Mouse (Mus musculus): ENCODE measurements at regions not wholly inside any gene's neighbourhood (a gene's known extent, or its start where the extent isn't known, plus 50 kb on each side); places are given as distances from the start of the nearest gene placed in this dataset.

DNA sequence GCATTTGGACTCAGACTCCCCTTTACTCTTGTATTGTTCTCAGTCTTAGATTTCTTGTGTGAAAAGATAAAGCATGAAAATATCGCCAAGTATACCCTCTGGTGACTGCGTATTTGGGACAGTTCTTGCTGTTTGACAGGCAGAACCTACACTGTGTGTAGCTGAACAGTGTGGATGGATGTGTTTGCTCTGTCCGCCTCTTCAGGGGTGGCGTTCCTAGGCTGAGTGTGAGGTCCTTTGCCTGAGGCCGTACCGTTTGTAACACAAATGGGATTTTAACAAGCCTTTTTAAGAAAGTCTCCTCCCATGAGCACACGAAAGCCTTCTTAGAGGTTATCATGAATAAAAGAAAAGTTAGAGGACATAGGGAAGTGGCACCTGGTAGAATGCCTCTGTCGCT lies 153.3 kb upstream of the Dnajc19 start:
- no peak for DNase-seq (ENCODE audit: low spot score in 2 of 2)

DNA sequence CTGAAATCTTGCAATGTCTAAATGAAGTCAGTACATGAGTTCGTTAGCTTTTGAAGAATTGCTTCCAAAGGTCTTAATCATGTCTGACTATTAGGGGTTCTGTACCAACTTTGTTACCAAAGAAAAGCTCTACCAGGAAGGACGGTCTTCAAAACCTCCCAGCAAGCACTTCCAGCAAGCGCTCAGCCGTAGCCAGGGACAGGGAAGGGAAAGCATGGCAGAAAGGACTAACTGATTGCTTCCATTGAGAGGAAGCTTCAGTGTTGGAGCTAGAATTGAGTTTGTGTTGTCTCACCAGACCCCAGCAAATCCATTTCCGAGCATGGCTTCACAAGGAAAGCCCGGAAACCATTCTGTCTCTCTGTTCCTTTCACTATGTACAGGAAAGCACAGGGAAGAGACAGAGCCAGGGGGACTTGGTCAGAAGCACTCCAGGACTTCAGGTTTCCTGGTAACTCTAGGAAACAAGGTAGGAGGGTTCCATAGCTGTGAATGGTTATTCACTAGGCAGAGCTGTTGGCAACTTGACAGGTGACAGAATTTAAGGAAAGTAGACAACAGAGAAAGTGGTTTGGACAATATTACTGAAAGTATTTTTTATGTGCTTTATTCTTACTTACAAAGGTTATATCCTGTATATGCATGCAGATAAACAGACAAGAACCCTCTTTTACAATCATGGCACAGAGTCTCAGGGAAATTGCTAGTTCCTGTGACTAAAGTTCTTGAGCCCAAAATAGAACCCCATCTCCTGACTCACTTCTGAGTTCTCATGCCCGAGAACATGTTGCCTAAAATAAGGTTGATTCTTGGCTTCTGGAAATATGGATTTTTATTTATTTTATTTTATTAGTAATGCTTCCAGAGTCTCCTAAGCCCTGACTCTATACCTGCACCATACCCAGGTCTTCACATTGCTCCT lies 151.5 kb upstream of the Dnajc19 start:
- no peak for DNase-seq (ENCODE audit: low spot score in 2 of 2)

DNA sequence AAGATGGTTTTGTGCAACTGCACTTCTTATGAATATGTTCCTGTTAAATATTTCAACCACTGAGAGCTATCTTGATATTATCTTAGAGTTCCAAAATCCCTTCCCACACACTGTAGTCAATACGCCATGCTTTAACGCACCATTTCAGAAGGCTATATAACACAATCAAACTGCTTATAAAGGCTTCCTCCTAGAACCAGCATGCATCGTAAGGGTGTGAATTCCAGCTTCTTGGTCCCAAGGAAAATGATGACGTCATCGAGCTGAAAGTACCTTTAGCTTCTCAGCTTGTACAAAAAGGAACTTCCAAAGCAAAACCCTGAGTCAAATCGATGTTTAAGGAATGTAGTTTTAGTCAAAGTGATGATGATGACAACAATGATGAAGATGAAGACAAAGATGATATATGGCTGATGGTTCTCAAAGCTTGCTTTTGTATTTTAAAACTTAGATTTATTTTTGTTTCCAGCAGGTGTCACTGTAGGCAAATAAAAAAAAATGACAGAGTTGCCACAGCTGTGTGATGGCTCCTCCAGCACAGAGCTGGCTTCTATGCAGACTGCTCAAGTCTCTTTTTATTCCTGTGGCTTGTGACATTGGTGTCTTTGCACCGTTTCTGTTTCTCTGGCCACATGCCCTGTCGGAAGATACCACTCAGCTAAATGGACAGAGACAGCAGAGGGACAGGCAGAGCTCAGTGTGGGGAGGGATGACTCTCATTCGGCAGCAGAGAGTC lies 150.6 kb upstream of the Dnajc19 start:
- no peak for DNase-seq (ENCODE audit: low spot score in 2 of 2)

DNA sequence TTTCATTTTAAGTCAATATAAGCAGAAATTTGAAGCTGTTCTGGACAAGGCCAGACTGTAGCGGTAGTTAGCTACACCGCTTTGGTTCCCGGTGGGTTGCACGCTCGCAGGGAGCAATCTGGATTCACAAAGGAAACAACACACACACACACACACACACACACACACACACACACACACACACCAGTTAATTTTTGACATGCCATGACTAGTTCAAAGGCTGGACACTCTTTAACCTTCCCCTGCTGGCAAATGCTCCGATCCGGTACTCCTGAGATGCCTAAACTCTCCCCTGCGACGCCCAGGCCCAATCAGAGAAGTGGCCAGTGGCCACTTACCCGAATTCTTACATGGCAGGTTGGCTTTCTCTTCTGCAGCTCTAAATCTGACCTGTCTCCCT lies 141.2 kb upstream of the Dnajc19 start:
- no peak for DNase-seq (ENCODE audit: low spot score in 2 of 2)

DNA sequence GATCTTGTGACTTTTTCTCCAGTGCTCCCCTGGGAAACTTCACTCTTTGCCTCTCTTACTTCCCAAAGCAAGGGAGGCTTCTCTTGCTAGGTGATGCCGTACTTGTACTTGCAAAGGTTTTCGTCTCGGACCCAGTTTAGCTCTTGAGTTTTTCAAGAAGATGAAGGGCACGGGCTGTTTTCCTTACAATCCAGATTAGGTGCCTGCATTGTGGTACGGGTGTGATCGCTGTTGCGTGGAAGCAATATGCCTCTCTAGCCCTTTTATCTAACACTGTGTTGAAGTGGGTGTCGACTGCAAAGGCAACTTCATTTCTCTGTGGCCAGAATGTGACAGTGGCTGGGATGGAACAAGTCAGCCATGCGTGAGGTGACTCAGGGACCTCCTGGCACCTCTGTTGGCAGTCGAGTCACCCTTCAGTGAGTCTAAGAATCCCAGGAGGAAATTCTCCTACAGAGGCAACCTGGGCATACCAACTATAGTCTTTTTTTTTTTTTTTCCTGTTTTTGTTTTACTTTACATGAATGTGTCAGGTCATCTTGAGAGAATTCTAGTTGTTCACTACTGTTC lies 138.7 kb upstream of the Dnajc19 start:
- no peak for DNase-seq (ENCODE audit: low spot score in 2 of 2)

DNA sequence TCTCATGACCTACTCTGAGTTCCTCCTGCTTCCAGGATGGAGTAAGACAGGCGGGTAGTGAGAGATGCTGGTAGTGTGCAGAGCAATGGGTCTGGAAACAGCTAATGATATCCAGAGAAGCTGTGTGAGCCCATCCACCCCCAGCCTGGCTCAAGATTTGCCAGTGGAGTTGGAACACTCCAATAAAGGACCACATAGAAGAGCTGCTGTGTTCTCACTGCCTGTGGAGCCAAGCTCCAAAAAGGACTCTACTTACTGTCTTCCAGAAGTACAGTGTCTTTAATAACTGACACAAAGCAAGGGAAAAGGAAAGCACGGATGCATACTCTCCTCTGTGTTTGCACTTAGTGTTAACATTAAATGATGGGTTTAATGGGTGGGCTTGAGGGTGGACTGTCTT lies 138.0 kb upstream of the Dnajc19 start:
- no peak for DNase-seq (ENCODE audit: low spot score in 2 of 2)

DNA sequence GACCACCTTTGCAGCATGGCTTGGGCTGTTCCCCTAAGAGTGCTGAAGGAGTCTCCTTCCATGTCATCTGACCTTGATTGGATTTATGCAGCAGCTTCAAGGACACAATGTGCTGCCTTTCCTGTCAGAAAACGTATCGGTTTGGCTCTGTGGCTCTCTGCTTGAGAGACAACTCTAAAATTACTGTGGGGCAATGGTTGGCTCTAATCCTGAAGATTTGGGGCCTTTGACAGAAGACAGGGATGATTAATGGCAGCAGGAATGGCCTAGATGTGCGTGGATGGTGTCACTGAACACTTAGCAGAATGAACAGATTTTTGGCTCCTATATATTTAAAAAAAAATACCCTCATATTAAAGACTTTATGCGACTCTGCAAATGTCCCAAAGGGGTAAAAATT lies 136.8 kb upstream of the Dnajc19 start:
- DNase-seq (ENCODE audit: low spot score in 2 of 2) = no peak

DNA sequence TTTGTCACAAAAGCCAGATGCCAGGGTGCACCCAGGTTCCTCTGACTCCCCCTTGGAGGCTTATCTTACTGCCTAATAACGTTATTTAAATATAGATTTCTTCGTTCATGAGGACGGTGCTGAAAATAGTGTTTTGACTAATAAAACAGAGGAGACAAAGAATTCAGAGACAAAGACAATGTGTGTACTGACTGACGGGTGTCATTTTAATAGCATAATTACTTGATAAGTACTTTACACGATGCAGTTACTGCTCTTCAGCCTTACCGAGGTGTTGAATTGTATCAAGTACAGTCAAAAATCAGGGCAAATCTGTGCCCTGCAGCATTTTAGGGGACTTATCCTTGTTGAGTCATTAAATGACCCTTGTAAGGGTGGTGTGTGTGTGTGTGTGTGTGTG lies 133.1 kb upstream of the Dnajc19 start:
- DNase-seq (ENCODE audit: low spot score in 2 of 2) = no peak

DNA sequence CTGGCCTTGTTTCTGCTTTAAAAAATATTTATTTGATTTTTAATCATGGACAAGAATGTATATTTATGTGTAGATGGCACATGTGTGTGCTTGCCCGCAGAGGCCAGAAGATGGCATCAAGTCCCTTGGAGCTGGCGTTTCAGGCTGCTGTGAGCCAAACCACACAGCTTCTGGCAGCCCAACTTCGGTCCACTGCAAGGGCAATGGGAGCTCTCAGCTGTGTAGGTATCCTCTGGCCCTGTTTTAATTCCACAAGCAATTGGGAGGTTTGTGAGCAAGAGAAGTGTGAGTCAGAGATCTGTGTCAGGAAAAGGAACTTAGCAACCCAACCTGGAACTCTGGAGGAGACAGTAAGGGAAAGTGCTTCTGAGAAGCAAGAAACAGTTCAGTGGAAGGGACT lies 125.3 kb upstream of the Dnajc19 start:
- no peak for DNase-seq (ENCODE audit: low spot score in 2 of 2)

DNA sequence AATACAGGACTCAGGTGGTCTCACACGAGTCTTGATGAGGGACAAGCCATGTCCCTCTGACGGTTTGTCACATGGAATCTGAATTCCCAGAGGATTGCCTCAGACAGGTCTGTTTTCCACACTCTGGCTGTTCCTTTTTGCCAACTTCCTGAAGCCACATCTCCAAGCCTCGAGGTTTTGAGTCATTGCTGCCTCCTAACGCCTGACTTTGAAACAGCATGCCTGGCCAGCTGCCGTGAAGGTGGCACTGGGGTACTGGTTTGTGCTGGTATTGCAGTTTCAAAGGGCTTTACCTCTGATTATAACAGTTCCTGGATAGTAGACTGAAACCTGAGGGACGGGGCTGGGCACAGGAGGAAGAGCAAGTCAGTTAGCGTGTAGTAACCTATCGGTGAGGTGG lies 117.1 kb upstream of the Dnajc19 start:
- peak in 1 of 2 experiments; percentile 15 for DNase-seq (ENCODE audit: low spot score in 2 of 2)

DNA sequence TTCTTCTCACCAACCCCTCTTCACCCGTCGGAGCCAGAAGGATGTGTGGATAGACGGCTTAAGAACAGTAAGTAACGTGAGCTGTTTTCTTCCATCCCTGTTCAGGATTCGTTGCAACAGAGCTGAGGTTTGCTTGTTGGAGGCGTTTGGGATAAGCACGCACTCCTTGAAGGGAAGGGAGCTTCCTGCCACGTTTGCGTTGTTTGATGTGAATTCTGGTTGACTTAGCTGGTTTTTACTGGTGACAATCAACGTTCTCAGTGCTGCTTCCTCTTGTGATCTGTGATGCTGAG lies 116.0 kb upstream of the Dnajc19 start:
- DNase-seq (ENCODE audit: low spot score in 2 of 2) = no peak

DNA sequence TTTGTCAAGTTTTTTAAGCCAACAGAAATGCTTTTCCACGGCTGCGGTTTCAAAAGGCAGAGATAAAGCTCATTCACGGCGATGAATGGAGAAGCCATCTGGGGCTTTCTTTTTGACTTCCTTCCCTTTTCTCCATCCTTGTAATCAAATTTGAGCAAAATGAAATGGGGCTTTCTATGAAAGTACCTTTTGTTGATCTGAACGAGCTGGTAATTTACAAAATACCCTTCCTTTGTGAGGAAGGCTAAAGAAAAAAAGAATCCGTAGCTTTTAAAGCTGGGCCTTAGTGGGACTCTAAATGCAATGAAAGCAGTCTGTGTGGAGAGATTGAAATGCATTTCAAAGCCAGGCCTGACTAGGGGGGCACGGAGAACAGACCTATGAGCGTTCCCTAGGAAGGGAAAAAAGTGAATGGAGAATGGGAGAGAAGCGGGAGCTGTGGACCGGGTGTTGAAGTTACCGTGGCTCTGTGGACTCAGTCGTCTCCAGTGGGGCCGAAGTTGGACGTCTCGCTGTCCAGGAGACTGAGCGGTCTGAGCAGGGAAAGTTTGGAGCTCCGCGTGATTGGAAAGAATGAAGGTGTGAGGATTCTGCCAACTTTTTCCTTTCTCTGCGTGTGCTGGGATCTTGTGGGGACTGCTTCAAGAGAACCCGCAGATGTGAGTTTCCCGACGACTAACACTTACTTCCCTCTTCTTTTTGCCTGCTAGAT lies 115.5 kb upstream of the Dnajc19 start:
- no peak for DNase-seq (ENCODE audit: low spot score in 2 of 2)

DNA sequence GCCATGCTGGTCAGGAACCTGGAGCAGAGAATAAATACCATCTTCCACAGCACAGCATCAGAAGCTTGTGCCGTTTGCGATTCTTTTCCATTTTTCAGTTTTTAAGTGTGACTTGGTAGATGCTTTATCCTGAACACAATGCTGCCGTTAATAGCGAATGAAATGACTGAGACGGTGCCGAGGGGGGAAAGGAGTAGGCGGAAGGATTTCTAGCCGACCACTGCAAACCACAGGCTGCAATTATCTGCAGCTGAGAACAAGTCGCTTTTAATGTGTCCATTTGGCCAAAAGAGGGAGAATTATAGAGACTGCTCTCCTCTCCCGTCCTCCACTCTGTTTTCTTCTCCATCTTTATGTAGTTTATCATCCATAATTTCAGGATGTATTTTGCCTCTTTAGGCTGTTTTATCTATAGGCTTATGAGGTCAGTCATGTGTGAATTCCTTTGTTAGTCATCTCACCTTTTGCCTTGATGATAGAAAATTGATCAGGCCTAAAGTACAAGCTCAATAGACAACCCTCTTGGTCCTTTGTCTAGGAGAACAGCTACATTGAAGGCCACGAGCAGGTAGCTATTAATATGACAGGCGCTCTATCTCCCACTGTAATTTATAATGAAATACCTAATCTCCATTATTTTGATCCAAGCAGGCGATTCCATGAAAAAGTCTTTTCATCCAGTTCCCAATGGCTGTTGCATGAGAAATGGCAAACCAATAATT lies 114.8 kb upstream of the Dnajc19 start:
- no peak for DNase-seq (ENCODE audit: low spot score in 2 of 2)

DNA sequence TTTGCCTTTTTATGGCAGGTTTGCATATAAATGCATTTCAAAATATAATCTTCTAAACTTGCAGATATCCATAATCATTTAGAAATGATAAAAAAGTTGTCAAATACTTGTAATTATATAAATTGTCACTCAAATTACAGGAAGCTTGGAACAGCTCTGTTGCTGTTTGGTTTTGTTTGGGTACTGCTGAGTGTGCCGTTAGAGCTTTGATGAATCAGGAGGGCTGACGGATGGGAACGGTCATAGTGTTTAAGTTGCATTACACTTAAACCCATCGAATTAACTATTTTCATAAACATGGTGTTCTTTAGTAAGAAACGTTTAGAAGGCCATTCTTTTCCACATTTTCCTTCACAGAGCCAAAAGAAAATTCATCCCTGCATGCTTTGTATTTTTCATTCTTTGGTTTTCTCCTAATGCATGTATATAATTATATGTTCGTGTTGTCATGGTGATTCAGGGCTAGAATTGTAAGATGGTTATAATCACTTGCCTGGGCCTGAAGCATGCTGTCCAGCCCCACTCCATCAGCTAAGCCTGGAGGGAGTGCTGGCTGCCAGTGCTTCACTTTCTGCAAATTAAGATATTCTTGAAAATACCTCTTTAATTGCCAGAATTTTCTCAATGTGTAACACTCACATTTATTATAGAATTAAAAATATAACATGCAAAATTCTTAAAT lies 92.4 kb upstream of the Dnajc19 start:
- DNase-seq (ENCODE audit: low spot score in 2 of 2) = no peak

DNA sequence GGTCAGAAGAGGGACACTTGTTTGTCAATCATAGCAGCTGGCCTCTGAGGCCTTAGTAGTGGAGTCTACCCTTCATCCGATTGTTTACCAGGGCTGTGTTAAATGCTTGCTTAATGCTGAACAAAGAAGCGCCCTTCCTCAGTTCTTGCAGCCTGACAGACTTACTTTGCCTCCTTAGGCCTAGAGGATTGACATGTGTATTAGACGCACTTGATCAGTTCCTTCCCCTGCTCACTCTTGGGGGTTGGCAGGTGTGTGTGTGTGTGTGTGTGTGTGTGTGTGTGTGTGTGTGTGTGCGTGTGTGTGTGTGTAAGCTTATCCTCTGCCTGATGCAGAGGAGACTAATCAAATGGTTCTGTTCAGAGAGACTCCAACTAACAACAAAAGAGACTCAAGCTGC lies 91.8 kb upstream of the Dnajc19 start:
- DNase-seq (ENCODE audit: low spot score in 2 of 2) = no peak

DNA sequence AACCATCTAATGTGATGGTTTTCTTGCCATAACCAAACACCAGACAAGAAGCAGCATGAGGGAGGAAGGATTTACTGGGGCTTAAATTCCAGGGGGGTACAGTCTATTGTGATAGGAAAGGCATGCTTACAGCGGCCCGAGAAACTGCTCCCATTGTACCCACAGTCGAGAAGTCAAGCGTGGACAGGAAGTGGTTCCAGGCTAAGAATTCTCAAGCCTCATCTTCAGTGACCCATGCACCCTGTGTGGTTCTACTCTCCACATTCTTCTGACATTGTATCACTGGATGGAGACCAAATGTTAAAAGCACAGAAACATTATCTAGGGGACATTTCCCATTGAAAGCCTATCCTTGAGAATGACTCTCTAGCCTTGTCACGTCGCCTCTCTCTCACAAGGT lies 90.8 kb upstream of the Dnajc19 start:
- DNase-seq (ENCODE audit: low spot score in 2 of 2) = no peak

DNA sequence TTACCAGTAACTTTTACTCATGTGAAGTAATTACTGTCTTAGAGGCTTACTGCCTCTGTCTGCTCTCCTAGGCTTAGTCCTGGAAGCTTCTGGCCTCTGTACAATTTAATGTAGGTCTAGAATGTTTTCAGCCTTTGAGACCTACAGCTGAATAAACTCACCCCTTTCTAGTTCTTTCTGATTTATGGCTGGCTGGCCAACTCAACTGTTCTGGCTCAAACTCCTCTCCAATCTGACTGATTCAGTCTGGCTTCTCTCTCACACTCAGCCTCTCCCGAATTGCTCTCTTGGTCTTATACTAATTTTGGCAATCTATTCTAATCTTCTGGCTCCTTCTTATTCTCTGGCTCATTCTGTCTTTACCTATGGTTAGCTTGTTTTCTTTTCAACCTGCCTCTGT lies 87.0 kb upstream of the Dnajc19 start:
- no peak for DNase-seq (ENCODE audit: low spot score in 2 of 2)

DNA sequence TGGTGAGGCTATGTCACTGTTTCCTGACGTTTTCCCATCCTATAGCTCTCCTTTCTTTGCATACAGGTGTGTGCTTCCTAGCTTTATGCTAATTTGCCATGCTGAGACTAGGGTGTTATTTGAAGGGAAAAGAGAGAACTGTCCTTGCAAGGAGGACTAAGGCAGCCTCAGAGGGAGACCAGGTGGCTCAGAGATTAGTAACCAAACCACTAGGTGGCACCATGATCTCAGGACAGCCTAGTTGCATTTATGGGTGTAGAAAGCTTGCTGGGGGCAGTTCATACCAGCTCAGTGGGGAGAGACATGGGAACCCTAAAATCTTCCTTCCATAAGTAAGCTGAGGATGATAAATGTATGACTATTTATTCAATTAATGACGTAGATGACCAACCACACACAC lies 68.9 kb upstream of the Dnajc19 start:
- DNase-seq (ENCODE audit: low spot score in 2 of 2) = no peak

DNA sequence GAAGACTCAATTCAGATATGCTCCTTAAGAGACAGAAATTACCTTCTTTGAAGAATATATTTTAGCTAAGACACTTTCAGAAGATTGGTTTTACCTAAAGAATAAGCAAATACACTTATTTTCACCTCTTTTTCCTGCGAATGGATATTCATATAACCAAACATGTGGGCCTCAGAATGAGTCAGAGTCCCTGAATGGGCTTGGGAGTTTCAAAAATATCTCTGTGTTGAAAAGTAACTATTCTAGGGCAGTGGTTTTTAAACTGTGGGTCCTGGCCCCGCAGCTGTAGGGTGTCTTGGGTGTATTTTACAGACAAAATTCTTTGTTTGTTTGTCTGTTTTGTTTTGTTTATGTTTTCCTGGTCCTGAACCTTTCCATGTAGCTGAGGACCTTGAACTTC lies 62.5 kb upstream of the Dnajc19 start:
- DNase-seq (ENCODE audit: low spot score in 2 of 2) = no peak

DNA sequence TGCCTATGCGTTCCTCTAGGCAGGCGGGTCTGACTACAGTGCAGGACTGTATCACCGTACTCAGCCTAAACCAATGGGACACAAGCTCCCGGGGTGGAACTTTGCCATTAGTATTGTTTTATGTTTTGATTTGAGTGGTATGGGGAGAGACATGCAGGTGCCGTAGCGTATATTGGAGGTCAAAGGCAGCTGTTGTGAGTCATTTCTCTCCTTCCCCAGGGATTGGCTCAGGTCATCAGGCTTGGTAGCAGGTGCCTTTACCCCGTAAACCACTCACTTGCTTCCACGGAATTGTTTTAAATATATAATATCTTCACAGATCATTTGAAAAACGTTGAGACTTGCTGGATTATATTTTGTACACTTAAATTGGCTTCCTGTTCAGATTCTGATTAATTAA lies 58.1 kb upstream of the Dnajc19 start:
- no peak for DNase-seq (ENCODE audit: low spot score in 2 of 2)

DNA sequence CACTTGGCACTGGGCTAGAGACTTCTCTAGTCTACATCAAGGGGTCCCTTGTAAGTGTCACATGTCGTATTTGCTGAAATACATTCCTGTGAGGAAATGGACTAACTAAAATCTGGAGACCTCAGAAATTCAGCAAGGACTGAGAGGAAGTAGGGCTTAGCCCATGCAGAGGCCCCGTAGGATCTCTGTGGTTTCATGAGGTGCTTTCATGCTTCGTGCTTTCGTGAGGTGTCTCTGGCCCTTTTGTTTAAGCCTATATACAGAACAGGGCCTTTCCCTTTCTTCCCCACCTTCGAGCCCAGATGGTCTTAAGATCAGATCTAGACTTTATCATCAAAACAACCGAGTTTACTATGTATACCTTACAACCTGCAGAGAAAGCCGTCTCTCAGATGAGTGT lies 56.9 kb upstream of the Dnajc19 start:
- no peak for DNase-seq (ENCODE audit: low spot score in 2 of 2)

All from gastrocnemius, postnatal 4 days (tissue).